Mouse (Mus musculus): Measurements from ENCODE around the gene Sipa1l1. TPM values are rescaled to one million over a fixed set of nuclear protein-coding genes. Genes with fewer than 3 reads are reported as not detected.

Sipa1l1 gene
- polyA plus RNA-seq, 1 experiment from 2014 or later = 39.8 TPM

GRCm38 (mm10) chr12:82441479-82441878 is 272.4 kb downstream of the Sipa1l1 start:
- Histone ChIP-seq H3K9ac (no peak overlapping the region), H3K4me1 (peaks cover 4% of the 10 kb centered on the region), H3K9me3 (replicated peaks) (no peaks in the 10 kb centered on the region), H3K4me3 (replicated peaks) (no peak overlapping the region), H3K27me3 (no peaks in the 10 kb centered on the region), H3K27ac (peak overlapping the region; percentile 78), H3K36me3 (peaks cover 78% of the 10 kb centered on the region), H3K4me2 (no peak overlapping the region)
- peak; percentile 70 for ATAC-seq (replicated peaks; ENCODE audit: low FRiP score)
- WGBS = 69% methylated on average over 3 of the region's 3 CpGs

DNA sequence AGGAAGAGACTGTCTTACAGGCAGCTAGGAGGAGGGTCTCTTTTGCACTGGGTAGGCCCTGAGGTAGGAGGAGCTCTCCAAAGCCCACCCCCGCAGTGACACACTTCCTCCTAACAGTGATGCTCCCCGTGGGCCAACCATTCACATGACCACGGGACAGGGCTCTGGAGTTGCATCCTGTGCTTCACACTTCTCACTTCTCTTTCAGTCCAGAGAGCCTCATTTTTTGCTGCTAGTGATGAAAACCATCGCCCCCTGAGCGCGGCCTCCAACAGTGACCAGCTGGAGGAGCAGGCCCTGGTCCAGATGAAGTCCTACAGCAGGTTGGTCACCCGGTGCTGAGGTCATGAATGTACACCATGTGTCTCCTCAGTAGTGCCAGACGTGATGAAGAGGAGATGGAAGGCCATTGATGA is 277.5 kb downstream of the Sipa1l1 start:
- Histone ChIP-seq H3K27me3 (no peaks in the 10 kb centered on the region), H3K4me2 (no peak overlapping the region), H3K9ac (no peak overlapping the region), H3K4me3 (replicated peaks) (no peak overlapping the region), H3K36me3 (peaks cover 62% of the 10 kb centered on the region), H3K27ac (no peak overlapping the region), H3K9me3 (replicated peaks) (no peaks in the 10 kb centered on the region), H3K4me1 (no peaks in the 10 kb centered on the region)
- ATAC-seq (replicated peaks; ENCODE audit: low FRiP score) = no peak
- WGBS = 93% methylated on average over 8 of the region's 8 CpGs

GRCm38 (mm10) chr12:82448129-82448815 is 279.2 kb downstream of the Sipa1l1 start:
- Histone ChIP-seq H3K4me2 (no peak overlapping the region), H3K4me1 (no peaks in the 10 kb centered on the region), H3K36me3 (peaks cover 57% of the 10 kb centered on the region), H3K9me3 (replicated peaks) (no peaks in the 10 kb centered on the region), H3K4me3 (replicated peaks) (no peak overlapping the region), H3K9ac (no peak overlapping the region), H3K27ac (no peak overlapping the region), H3K27me3 (no peaks in the 10 kb centered on the region)
- WGBS = 77% methylated on average over 9 of the region's 9 CpGs
- no peak for ATAC-seq (replicated peaks; ENCODE audit: low FRiP score)

- peaks cover 23% of the 10 kb centered on the region for H3K36me3 ChIP-seq
- ATAC-seq (replicated peaks; ENCODE audit: low FRiP score) = no peak
- WGBS = 81% methylated on average over 2 of the region's 2 CpGs
These were observed 283.3 kb downstream of the Sipa1l1 start for GRCm38 (mm10) chr12:82452428-82452827.

GRCm38 (mm10) chr12:82454415-82454814 is 285.3 kb downstream of the Sipa1l1 start:
- Histone ChIP-seq H3K4me3 (replicated peaks) (no peak overlapping the region), H3K4me1 (0 out of 2 replicates have a peak, but pooled peaks cover 4% of the 10 kb centered on the region), H3K36me3 (peaks cover 4% of the 10 kb centered on the region; the same call in 1 of the 2 replicates), H3K9ac (no peak overlapping the region), H3K9me3 (replicated peaks) (no peaks in the 10 kb centered on the region), H3K4me2 (no peak overlapping the region), H3K27me3 (no peaks in the 10 kb centered on the region), H3K27ac (no peak overlapping the region)
- 75% methylated on average over 6 of the region's 6 CpGs for WGBS
- ATAC-seq (replicated peaks; ENCODE audit: low FRiP score) = no peak

More at GRCm38 (mm10) chr12:82452428-82452827, 283.3 kb downstream of the Sipa1l1 start:
- no peaks in the 10 kb centered on the region for H3K9me3 ChIP-seq (replicated peaks)
- H3K4me3 ChIP-seq (replicated peaks) = no peak overlapping the region
- H3K27me3 ChIP-seq = no peaks in the 10 kb centered on the region
- no peak overlapping the region for H3K4me2 ChIP-seq
- no peak overlapping the region for H3K9ac ChIP-seq
- 0 out of 2 replicates have a peak, but pooled peaks cover 4% of the 10 kb centered on the region for H3K4me1 ChIP-seq
- H3K27ac ChIP-seq = no peak overlapping the region

- H3K4me2 ChIP-seq = no peak overlapping the region
- 0 out of 2 replicates have a peak overlapping the region, but pooled peaks have one; percentile 14 for H3K27ac ChIP-seq
- H3K4me1 ChIP-seq = 0 out of 2 replicates have a peak, but pooled peaks cover 4% of the 10 kb centered on the region
- no peaks in the 10 kb centered on the region for H3K9me3 ChIP-seq (replicated peaks)
- no peak overlapping the region for H3K9ac ChIP-seq
- H3K4me3 ChIP-seq (replicated peaks) = no peak overlapping the region
- H3K27me3 ChIP-seq = no peaks in the 10 kb centered on the region
- peaks cover 4% of the 10 kb centered on the region; the same call in 1 of the 2 replicates for H3K36me3 ChIP-seq
- WGBS = 66% methylated on average over 10 of the region's 10 CpGs
- peak; percentile 54; the same call in 1 of the 2 replicates for ATAC-seq (replicated peaks; ENCODE audit: low FRiP score)
These were observed 286.7 kb downstream of the Sipa1l1 start for GRCm38 (mm10) chr12:82455700-82456413.

GRCm38 (mm10) chr12:82456414-82456805 is 287.3 kb downstream of the Sipa1l1 start:
- Histone ChIP-seq H3K9me3 (replicated peaks) (no peaks in the 10 kb centered on the region), H3K9ac (no peak overlapping the region), H3K4me3 (replicated peaks) (no peak overlapping the region), H3K4me1 (0 out of 2 replicates have a peak, but pooled peaks cover 4% of the 10 kb centered on the region), H3K27ac (no peak overlapping the region), H3K36me3 (peaks cover 4% of the 10 kb centered on the region; the same call in 1 of the 2 replicates), H3K27me3 (no peaks in the 10 kb centered on the region), H3K4me2 (no peak overlapping the region)
- 0 out of 2 replicates have a peak, but pooled peaks have one; percentile 24 for ATAC-seq (replicated peaks; ENCODE audit: low FRiP score)
- 38% methylated on average over 1 of the region's 1 CpGs for WGBS

DNA sequence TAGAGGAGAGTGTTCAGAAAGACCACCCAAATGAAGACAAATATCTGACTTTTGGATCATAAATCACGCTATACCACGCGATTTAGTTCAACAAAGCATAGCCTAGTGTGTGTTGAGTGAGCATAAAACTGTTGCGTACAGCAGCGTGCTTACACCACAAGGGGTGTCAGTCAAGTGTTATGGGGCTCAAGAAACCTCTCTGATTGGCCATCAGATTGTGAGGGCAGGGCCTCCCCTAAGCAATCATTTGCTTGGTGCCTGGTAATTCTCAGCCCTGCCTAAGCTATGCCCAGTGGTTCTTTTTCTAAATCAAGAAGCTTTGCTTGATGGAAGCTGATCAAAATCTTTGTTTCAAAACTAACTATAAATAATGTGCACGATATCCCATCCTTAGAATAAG is 288.5 kb downstream of the Sipa1l1 start:
- no peaks in the 10 kb centered on the region for H3K27me3 ChIP-seq
- peaks cover 3% of the 10 kb centered on the region; the same call in 1 of the 2 replicates for H3K36me3 ChIP-seq
- no peak overlapping the region for H3K4me2 ChIP-seq
- H3K4me3 ChIP-seq (replicated peaks) = no peak overlapping the region
- WGBS = 71% methylated on average over 6 of the region's 6 CpGs
- H3K9ac ChIP-seq = no peak overlapping the region
- ATAC-seq (replicated peaks; ENCODE audit: low FRiP score) = 0 out of 2 replicates have a peak, but pooled peaks have one; percentile 49
- H3K4me1 ChIP-seq = 0 out of 2 replicates have a peak, but pooled peaks cover 4% of the 10 kb centered on the region
- no peak overlapping the region for H3K27ac ChIP-seq
- no peaks in the 10 kb centered on the region for H3K9me3 ChIP-seq (replicated peaks)

GRCm38 (mm10) chr12:82458017-82458416 is 288.9 kb downstream of the Sipa1l1 start:
- ATAC-seq (replicated peaks; ENCODE audit: low FRiP score) = no peak

DNA sequence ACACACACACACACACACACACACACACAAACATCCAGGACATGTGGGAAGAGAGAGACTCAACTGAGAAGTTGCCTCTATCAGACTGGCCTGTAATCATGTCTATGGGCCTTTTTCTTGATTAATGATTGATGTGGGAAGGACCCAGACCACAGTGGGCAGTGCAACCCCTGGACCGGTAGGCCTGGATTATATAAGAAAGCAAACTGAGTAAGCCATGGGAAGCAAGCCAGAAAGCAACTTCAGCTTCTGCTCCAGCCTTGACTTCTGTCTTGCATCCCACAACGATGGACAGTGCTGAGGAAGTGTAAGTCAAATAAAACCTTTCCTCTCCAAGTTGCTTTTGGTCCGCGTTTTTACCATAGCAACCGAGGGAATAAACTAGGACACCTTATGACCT is 298.1 kb downstream of the Sipa1l1 start:
- ATAC-seq (replicated peaks; ENCODE audit: low FRiP score) = no peak
- H3K27ac ChIP-seq = no peak overlapping the region
- H3K9ac ChIP-seq = no peak overlapping the region
- H3K4me1 ChIP-seq = peaks cover 25% of the 10 kb centered on the region
- WGBS = 72% methylated on average over 5 of the region's 5 CpGs
- H3K4me3 ChIP-seq (replicated peaks) = no peak overlapping the region
- no peaks in the 10 kb centered on the region for H3K27me3 ChIP-seq
- H3K36me3 ChIP-seq = no peaks in the 10 kb centered on the region
- no peaks in the 10 kb centered on the region for H3K9me3 ChIP-seq (replicated peaks)
- no peak overlapping the region for H3K4me2 ChIP-seq

More at GRCm38 (mm10) chr12:82458017-82458416, 288.9 kb downstream of the Sipa1l1 start:
- Histone ChIP-seq H3K4me1 (0 out of 2 replicates have a peak, but pooled peaks cover 4% of the 10 kb centered on the region), H3K4me2 (no peak overlapping the region), H3K36me3 (no peaks in the 10 kb centered on the region), H3K4me3 (replicated peaks) (no peak overlapping the region), H3K27me3 (no peaks in the 10 kb centered on the region), H3K27ac (no peak overlapping the region), H3K9ac (no peak overlapping the region), H3K9me3 (replicated peaks) (no peaks in the 10 kb centered on the region)
- WGBS = 88% methylated on average over 8 of the region's 8 CpGs

GRCm38 (mm10) chr12:82467641-82468040 is 298.5 kb downstream of the Sipa1l1 start:
- Histone ChIP-seq H3K9me3 (replicated peaks) (no peaks in the 10 kb centered on the region), H3K9ac (no peak overlapping the region), H3K4me2 (no peak overlapping the region), H3K4me1 (peaks cover 25% of the 10 kb centered on the region), H3K36me3 (no peaks in the 10 kb centered on the region), H3K27ac (no peak overlapping the region), H3K27me3 (no peaks in the 10 kb centered on the region), H3K4me3 (replicated peaks) (no peak overlapping the region)
- 65% methylated on average over 2 of the region's 2 CpGs for WGBS
- no peak for ATAC-seq (replicated peaks; ENCODE audit: low FRiP score)

- no peaks in the 10 kb centered on the region for H3K36me3 ChIP-seq
- ATAC-seq (replicated peaks; ENCODE audit: low FRiP score) = no peak
- no peaks in the 10 kb centered on the region for H3K27me3 ChIP-seq
- peaks cover 25% of the 10 kb centered on the region for H3K4me1 ChIP-seq
- no peak overlapping the region for H3K9ac ChIP-seq
- H3K9me3 ChIP-seq (replicated peaks) = no peaks in the 10 kb centered on the region
- H3K27ac ChIP-seq = no peak overlapping the region
- H3K4me2 ChIP-seq = no peak overlapping the region
- no peak overlapping the region for H3K4me3 ChIP-seq (replicated peaks)
- WGBS = 52% methylated on average over 5 of the region's 5 CpGs
These were observed 299.3 kb downstream of the Sipa1l1 start for GRCm38 (mm10) chr12:82468416-82468815.

Measured in kidney, embryonic 15.5 days (tissue).